Mouse (Mus musculus): Measurements from ENCODE around the gene Mogs. TPM values are rescaled to one million over a fixed set of nuclear protein-coding genes. Genes with fewer than 3 reads are reported as not detected.

The Mogs gene
- polyA plus RNA-seq (2012; ENCODE audit: insufficient read depth, insufficient read length, missing spikeins): 6.0 and 6.2 TPM in 2 replicates

DNA sequence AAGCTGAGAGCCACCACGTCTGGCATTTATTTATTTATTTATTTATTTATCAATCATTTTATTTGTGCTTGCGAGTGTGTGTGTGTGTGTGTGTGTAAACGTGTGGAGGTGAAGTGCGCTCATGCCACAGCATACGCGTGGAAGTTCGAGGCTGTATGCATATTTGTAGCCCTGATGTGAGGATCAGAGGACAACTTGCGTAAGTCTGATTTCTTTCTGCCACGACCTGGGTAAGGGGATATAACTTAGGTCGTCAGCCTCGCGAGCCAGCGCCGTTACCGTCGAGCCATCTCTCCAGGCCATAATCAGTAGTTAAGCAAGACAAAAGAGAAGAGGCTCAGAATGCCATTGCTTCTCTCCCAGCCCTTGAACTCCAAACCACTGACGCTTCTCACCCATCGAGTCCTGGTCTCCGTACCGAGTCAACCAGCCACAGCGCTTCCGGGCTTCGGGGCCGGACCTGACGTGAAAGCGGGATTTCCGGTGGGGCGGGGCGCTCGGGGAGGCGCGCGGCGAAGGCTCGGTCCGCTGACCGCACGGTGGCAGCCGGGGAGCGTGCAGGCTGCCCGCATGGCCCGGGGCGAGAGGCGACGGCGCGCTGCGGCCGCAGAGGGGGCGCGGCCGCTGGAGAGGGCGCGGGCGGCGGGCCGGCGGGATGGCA lies at the start of gene Mogs:
TSS of gene Mogs (plus strand) at position 486 of the 661 bp plus-strand sequence.
- Histone ChIP-seq H3K4me1 (ENCODE audit: control insufficient read depth, insufficient read depth, insufficient read length, low read length) (peaks cover 8% of the 10 kb centered on the region; the same call in 1 of the 2 replicates), H3K27ac (replicated peaks; ENCODE audit: low read depth, low read length) (peak within 1 kb of the TSS; percentile 94), H3K4me3 (ENCODE audit: insufficient read depth, low read depth, low read length) (peak within 1 kb of the TSS; percentile 89)

- Histone ChIP-seq H3K4me1 (ENCODE audit: control insufficient read depth, insufficient read depth, insufficient read length, low read length) (no peaks in the 10 kb centered on the region; the same call in 1 of the 2 replicates), H3K27ac (replicated peaks; ENCODE audit: low read depth, low read length) (no peak overlapping the region), H3K4me3 (ENCODE audit: insufficient read depth, low read depth, low read length) (no peak overlapping the region)
Measured at GRCm38 (mm10) chr6:83065995-83066394, 49.3 kb upstream of the Mogs start.

DNA sequence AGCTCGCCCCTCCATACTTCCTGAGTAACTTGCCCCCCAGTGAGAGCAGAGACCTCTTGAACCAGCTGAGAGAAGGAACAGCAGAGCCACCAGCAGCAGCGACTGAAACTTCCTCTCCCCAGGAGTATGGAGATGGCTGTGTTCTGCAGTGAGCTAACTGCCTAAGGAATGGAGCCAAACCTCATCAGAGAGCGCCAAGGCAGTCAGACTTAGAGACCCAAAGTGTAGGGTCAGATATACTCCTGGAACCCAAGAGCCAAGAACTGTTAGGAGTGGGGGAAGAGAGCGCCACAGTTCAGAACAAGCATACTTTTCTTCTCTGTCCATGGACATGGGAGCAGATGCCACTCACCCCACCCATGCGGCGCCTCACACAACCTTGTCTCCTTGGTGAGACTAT lies 48.9 kb upstream of the Mogs start:
- Histone ChIP-seq H3K4me3 (ENCODE audit: insufficient read depth, low read depth, low read length) (no peak overlapping the region), H3K4me1 (ENCODE audit: control insufficient read depth, insufficient read depth, insufficient read length, low read length) (no peaks in the 10 kb centered on the region; the same call in 1 of the 2 replicates), H3K27ac (replicated peaks; ENCODE audit: low read depth, low read length) (no peak overlapping the region)

DNA sequence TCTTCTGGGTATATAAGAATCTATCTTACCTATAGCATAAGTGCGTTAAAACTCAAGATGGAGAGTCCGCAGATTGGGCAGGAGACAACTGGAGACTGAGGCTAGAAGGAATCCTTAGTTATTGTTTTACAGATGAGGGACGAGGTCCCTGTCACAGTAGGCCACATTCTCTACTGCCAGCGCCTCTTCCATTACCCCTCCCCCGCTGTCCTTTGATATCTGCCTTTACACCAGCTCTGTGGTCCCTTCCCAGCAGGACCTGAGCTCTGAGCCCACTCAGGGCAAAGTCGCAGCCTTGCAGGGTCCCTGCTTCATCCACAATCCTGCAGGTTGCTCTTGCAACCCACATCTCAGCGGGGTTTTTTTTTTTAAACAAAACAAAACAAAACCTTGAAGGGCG lies 47.1 kb upstream of the Mogs start:
- no peak overlapping the region for H3K4me3 ChIP-seq (ENCODE audit: insufficient read depth, low read depth, low read length)
- no peak overlapping the region for H3K27ac ChIP-seq (replicated peaks; ENCODE audit: low read depth, low read length)
- no peaks in the 10 kb centered on the region; the same call in 1 of the 2 replicates for H3K4me1 ChIP-seq (ENCODE audit: control insufficient read depth, insufficient read depth, insufficient read length, low read length)

GRCm38 (mm10) chr6:83068706-83069487 lies 46.4 kb upstream of the Mogs start:
- Histone ChIP-seq H3K4me1 (ENCODE audit: control insufficient read depth, insufficient read depth, insufficient read length, low read length) (no peaks in the 10 kb centered on the region; the same call in 1 of the 2 replicates), H3K4me3 (ENCODE audit: insufficient read depth, low read depth, low read length) (peak overlapping the region; percentile 28), H3K27ac (replicated peaks; ENCODE audit: low read depth, low read length) (no peak overlapping the region)

- Histone ChIP-seq H3K4me1 (ENCODE audit: control insufficient read depth, insufficient read depth, insufficient read length, low read length) (no peaks in the 10 kb centered on the region; the same call in 1 of the 2 replicates), H3K27ac (replicated peaks; ENCODE audit: low read depth, low read length) (no peak overlapping the region), H3K4me3 (ENCODE audit: insufficient read depth, low read depth, low read length) (peak overlapping the region; percentile 28)
Measured at GRCm38 (mm10) chr6:83069488-83070246, 45.6 kb upstream of the Mogs start.

DNA sequence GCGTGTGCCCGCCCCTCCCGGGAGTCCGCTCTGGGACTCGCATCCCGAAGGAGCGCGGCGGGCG lies 45.2 kb upstream of the Mogs start, which contains the start of gene Tlx2:
TSS of gene Tlx2 (minus strand) at position 47 of the 64 bp plus-strand sequence.
- peak within 1 kb of the TSS; percentile 28 for H3K4me3 ChIP-seq (ENCODE audit: insufficient read depth, low read depth, low read length)
- H3K4me1 ChIP-seq (ENCODE audit: control insufficient read depth, insufficient read depth, insufficient read length, low read length): no peaks in the 10 kb centered on the region; the same call in 1 of the 2 replicates
- H3K27ac ChIP-seq (replicated peaks; ENCODE audit: low read depth, low read length): no peak within 1 kb of the TSS

DNA sequence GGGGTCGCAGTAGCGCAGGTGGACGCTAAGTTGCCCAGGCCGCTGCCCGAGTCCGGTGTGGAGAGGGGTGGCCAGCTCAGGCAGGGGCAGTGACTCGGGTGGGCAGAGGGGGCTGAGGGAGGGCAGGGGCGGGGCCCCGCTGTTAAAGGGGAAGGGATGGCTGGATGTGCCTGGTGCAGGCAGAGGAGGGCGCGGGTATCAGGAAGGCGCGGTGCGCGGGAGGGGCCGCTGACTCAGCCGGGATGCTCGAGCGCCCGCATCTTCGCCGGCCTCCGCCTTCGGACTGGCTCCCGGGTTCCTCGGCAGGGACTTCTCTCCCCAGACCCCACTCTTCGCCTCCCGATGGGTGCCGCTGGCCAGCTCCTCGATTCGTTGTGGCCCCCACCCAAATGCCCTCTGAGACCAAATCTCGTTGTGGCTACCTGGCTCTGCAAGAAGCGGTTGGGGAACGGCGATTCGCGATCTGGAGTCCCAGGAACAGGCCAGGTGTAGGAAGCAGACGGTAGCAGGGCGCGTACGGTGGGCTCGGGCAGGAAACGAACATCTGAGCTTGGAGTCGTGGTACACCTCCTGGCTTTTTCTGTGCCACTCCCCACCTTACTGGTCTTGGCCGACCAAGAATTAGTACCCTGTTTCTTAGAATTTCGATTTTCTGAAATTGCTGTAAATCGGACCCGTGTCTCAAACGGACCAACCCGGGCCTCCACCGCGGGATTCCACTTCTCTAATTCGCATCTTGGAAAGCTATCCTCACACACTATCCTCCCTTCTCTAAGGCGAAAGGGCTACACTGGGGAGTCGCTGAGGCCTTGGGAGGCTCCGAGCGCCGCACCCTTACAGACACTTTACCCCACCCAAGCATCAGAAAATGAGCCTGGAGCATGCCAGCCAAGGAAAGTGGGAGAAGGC lies 44.7 kb upstream of the Mogs start:
- no peaks in the 10 kb centered on the region; the same call in 1 of the 2 replicates for H3K4me1 ChIP-seq (ENCODE audit: control insufficient read depth, insufficient read depth, insufficient read length, low read length)
- H3K27ac ChIP-seq (replicated peaks; ENCODE audit: low read depth, low read length): no peak overlapping the region
- no peak overlapping the region for H3K4me3 ChIP-seq (ENCODE audit: insufficient read depth, low read depth, low read length)

DNA sequence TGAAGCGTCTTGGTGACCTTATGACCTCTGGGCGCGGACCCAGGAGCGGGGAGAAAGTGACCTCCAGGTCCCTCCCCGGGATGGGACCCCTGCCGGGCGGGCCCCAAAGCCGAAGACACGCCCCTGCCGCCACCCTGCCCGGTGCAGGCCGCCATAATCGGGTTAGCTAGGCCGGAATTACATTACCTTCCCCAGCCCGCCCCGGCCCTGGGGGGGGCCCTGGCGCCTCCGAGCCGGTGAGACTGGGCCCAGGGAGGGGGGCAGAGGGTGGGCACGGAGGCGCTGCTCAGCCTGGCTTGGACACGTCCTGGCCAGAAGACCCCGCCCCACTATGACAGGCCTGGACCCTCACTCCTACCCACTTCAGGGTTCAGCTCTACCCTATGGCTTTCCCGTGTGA lies 44.1 kb upstream of the Mogs start:
- Histone ChIP-seq H3K4me1 (ENCODE audit: control insufficient read depth, insufficient read depth, insufficient read length, low read length) (no peaks in the 10 kb centered on the region; the same call in 1 of the 2 replicates), H3K4me3 (ENCODE audit: insufficient read depth, low read depth, low read length) (no peak overlapping the region), H3K27ac (replicated peaks; ENCODE audit: low read depth, low read length) (no peak overlapping the region)

GRCm38 (mm10) chr6:83074979-83075378 lies 40.3 kb upstream of the Mogs start:
- no peak overlapping the region for H3K4me3 ChIP-seq (ENCODE audit: insufficient read depth, low read depth, low read length)
- H3K27ac ChIP-seq (replicated peaks; ENCODE audit: low read depth, low read length): no peak overlapping the region
- peaks cover 3% of the 10 kb centered on the region; the same call in 1 of the 2 replicates for H3K4me1 ChIP-seq (ENCODE audit: control insufficient read depth, insufficient read depth, insufficient read length, low read length)

DNA sequence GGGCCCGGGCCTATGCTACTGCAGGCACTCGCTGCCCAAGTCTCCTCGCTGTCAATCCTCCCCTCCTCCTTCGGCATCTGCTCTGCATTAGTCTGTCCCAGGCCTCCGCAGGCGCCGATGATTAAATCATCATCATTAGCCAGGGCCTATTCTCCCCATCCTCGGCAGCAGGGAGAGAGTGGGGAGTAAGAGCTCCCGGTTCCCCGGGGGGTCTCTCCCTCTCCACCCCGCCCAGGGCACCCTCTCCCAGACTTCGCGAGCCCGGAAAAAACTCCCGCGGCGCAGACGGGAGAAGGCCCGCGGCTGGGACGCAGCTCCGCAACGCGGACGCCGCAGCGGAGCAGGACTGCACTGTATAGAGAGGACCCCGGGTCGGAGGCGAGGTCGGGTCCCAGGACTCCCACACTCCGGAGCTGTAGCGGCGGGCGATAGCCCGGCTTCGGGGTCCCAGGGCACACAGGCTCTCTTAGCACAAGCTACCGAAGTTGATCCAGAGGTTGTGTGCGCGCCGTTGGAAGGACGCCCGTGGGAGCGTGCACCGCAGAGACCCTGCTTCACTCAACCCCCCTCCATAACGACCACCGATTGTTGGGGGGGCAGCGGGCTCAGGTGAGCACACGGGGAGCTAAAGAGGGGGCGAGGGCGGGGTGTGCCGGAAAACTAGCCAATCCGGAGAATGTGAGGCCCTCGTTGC lies 37.5 kb upstream of the Mogs start, which contains the start of gene Pcgf1:
TSS of gene Pcgf1 (plus strand) at position 240 of the 694 bp plus-strand sequence.
- Histone ChIP-seq H3K27ac (replicated peaks; ENCODE audit: low read depth, low read length) (peak within 1 kb of the TSS; percentile 98), H3K4me1 (ENCODE audit: control insufficient read depth, insufficient read depth, insufficient read length, low read length) (peaks cover 3% of the 10 kb centered on the region; the same call in 1 of the 2 replicates)

GRCm38 (mm10) chr6:83078324-83078858 lies 36.9 kb upstream of the Mogs start:
- Histone ChIP-seq H3K27ac (replicated peaks; ENCODE audit: low read depth, low read length) (peak overlapping the region; percentile 98), H3K4me3 (ENCODE audit: insufficient read depth, low read depth, low read length) (peak overlapping the region; percentile 90), H3K4me1 (ENCODE audit: control insufficient read depth, insufficient read depth, insufficient read length, low read length) (peaks cover 3% of the 10 kb centered on the region; the same call in 1 of the 2 replicates)

More for the DNA sequence above, 37.5 kb upstream of the Mogs start, which contains the start of gene Pcgf1:
- peak within 1 kb of the TSS; percentile 90 for H3K4me3 ChIP-seq (ENCODE audit: insufficient read depth, low read depth, low read length)

DNA sequence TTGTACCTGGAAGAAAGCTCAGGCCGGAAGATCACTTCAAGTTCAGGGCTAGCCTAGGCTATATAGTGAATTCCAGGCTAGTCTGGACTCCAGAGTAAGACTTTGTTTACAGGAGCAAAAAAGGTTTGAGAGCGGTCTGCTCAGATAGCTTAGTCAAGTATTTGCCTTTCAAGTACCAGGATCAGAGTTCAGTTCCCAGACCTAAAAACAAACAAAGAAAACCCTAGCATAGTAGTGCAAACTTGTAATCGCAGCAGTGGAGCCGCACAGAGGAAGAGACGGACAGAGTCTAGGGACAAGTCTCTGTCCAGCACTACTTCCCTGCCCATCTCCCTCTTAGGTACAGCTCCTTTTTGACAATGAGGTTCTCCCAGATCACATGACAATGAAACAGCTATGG lies 35.1 kb upstream of the Mogs start:
- no peak overlapping the region for H3K4me3 ChIP-seq (ENCODE audit: insufficient read depth, low read depth, low read length)
- peaks cover 3% of the 10 kb centered on the region; the same call in 1 of the 2 replicates for H3K4me1 ChIP-seq (ENCODE audit: control insufficient read depth, insufficient read depth, insufficient read length, low read length)
- H3K27ac ChIP-seq (replicated peaks; ENCODE audit: low read depth, low read length): no peak overlapping the region

GRCm38 (mm10) chr6:83083497-83083896 lies 31.8 kb upstream of the Mogs start:
- no peaks in the 10 kb centered on the region for H3K4me1 ChIP-seq (ENCODE audit: control insufficient read depth, insufficient read depth, insufficient read length, low read length)
- H3K27ac ChIP-seq (replicated peaks; ENCODE audit: low read depth, low read length): no peak overlapping the region
- no peak overlapping the region for H3K4me3 ChIP-seq (ENCODE audit: insufficient read depth, low read depth, low read length)

Data from brown adipose tissue, adult 24 weeks (tissue).